Mouse (Mus musculus) heart, postnatal 4 days (tissue): ENCODE data around the gene Nolc1. TPM values are rescaled to one million over a fixed set of nuclear protein-coding genes. Genes with fewer than 3 reads are reported as not detected.
A peak's percentile ranks its signal among the peaks of the same experiment; 100 is the strongest.

Experiments
- DNase-seq: peaks from one replicate; pipeline ENCODE4 v3.0.0; 2021
- total RNA-seq, 2 experiments: library from RNA; stranded (reverse); gene quantifications; 2 replicates each; pipeline ENCODE4 v1.2.3; 2021

The Nolc1 gene
- total RNA-seq, 2 experiments from 2014 or later: 31.4 to 32.0 TPM

DNA sequence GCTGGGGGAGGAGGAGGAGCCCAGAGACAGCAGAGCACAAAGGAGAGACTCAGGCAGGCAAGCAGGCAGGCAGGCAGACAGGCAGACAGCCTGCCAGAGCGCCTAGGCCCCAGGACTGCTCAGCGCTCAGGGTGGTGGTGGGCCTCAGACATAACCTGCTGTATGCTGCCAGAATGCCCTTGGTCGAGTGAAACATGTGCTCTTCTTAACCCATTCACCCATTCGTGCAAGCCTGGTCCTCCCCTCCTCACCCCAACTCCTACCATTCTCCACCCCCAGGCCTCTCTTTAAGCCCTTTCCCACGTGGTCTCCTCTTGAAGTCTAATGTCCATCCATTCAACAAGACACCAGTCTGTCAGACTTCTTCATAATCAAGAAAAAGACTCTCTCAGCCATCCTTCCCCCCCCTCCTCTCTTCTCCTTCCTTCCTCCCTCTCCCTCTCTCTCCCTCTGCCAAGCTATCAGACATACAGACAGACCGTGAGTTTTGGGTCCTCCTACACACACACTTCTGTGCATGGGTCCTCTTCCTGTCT is 33.1 kb upstream of the Nolc1 start:
- DNase-seq: peak; percentile 25

DNA sequence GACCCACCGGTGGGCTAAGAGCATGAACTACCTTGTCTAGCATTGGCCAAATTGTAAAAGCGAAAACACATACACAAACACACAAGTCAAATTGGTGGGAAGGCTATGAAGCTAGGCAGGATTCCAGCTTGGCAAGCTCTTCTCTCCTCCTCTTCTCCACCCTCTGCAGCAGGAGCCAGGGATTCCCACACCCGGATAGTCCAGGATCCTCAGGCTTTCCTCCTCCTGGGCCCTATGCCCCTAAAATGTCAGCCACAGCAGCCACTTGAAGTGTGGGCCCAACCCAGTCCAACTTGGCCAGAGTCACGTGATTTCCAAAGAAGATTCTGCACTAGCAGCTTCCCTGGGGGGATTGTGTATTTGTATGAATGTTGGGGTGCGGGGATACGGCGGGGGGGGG is 32.3 kb upstream of the Nolc1 start:
- peak; percentile 45 for DNase-seq

DNA sequence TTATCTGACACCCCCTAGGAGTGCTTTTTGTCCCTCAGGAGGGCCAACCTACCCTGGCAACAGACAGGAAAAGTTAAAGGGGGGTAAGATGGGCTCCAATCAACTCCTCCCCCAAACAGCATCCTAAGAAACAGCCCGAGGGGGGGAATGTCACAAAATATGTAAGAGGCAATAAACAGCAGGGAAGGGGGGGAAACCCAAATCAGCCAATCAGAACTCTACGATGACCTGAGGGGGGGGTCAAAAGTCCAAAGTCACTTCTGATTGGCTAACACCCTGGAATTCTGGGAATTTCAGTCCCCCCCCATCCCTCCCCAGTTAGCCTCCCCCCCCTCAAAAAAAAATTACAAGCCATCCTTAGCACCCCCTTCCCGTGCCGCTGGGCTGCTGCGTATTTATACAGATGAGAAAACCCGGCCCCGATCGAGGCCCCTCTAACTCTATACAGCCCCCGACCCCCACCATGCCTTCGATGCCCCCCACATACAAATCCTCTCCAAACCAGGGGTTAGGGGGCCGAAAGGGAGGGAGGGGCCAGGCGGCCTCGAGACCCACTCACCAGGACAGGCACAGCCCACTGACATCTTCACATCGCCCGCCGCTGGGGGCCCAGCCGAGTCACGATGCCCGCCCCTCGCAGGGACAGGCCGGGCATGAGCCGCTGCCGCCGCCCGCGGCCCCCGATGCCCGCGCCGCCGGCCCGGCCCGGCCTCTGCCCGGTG is 31.2 kb upstream of the Nolc1 start, which contains the start of gene Pprc1:
Gene Pprc1 (plus strand): TSS at position 616 of the 722 bp plus-strand sequence.
- peak; percentile 67 for DNase-seq

DNA sequence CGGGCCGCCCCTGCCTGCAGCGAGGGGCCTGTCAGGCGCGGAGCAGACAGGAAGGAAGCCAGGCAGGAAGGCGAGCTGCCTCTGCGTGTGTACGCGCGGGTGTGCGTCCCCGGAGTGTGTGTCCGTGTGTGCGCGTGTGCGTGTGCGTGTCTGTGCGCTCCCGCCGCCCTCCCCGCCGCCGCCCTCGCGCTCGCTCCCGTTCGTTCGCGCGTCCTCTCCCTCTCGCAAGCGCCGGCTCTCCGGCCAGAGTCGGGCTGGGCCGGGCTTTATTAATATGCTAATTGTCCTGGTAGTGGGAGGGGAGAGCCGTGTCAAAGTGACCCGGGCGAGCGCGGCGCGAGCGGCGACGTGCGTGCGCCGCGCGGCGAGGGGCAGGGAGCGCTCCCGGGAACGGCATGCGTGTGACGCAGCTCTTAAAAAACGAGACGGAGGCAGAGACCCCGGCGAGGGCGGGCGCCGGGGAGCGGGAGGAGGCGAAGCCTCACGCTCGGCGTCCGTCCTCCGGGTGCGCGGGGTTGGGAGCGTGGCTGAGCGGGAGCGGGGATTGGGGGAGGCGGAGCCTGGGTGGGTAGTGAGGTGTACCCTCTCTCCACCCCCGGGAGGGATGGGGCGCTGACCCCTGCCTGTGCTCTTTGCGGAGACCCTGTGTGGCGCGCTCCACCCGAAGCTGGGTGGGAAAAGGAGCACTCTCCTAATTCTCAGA is 30.5 kb upstream of the Nolc1 start, which contains the start of gene Ldb1:
Gene Ldb1 (minus strand): TSS at position 222 of the 703 bp plus-strand sequence.
- DNase-seq: peak; percentile 88

DNA sequence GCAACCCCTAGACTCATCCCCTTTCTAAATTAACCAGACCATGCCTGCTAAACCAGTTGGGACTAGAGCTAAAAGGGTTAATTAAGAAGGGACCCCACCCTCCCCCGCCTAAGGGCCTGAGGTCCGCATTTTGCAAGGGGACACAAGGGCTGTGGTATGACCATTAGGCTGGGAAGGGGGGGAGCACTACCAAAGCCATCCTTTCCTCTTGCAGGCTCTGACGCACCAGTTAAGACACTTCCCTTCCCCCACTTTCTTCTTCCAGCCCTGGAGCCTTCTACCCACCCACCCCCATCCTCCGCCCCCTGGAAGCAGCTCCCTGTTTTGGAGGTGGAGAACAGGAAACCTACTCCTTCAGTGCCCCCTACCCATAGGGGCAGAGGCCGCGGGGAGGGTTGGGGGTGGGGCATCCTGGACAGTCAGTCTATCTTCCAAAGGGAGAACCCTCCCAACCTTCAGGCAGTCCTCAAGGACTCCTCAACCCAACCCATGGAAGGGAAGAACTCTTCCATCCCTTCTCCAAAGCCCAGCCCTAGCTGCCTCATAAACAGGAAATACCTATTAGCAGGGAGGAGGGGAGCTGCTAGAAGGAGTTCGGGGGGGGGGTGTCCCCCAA is 29.9 kb upstream of the Nolc1 start:
- DNase-seq: peak; percentile 56

DNA sequence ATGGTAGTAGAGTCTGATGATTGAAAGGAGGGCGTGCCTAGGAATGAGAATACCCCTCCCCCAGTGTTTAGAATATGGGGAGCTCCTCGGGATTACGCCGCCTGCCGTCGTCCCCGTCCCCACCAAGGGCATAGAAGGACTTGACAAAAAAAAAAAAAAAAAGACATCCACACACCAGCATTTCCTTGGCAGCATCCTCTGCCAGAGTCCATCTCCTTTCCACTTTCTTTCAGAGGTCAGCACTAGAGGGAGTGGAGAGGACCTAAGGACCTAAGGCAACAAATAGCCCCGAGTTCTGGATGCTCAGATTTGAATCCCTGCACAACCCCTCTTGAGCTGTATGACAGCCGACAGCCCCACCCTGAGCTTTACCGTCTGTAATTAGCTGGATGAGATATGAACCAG is 29.0 kb upstream of the Nolc1 start:
- DNase-seq: no peak

DNA sequence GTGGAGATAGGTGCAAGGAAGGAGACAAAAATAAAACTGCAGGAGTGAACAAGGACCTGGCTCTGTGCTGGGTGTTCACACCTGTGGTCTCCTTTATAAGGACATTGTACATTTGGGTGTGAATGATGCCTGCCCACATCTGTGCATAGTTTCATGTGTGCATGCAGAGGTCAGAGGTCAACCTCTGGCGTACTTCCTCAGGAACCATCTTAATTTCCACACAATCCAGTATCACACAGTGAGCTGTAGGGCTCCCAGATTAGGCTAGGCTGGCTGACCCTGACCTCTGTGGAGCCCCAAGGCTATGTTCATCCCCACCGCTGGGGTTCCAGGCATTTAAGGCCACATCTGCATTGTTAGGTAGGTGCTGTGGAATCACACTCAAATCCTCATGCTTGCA is 28.2 kb upstream of the Nolc1 start:
- no peak for DNase-seq

DNA sequence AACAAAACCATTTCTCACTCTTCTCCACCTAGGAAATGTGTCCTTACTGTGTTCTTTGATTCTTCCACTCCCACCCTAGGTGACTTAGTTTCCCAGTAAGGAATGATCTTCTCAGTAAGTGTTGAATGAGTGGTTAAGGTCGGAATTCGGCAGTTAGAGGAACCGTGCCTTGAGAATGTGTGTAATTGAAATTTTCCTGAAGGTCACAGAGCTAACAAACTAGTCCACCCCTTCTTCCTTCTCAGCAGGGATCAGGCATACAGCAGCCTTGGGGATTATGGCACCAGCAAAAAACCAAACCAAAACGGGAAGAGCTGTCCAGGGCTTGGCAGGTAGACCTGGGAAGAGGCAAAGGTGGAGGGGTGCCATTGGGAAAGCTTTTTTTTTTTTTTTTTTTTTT is 26.5 kb upstream of the Nolc1 start:
- no peak for DNase-seq

DNA sequence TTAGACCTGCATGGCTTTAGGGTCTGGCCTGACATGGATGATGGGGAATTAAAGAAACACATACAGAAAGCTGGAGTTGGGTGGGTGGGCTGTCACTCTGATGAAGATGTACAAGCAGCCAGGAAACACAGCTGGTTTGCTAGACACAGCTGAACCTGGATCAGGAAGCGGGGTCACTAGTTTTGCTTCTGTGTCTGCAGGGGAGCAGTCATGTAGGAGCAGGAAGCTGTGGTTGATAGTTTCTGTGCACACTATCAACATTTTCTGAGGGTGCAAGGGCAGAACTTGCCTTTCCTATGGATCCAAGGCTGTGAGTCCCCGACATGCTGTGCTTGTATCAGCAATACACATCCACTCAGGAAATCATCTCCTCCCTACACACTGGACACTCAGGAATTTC is 25.2 kb upstream of the Nolc1 start:
- no peak for DNase-seq

DNA sequence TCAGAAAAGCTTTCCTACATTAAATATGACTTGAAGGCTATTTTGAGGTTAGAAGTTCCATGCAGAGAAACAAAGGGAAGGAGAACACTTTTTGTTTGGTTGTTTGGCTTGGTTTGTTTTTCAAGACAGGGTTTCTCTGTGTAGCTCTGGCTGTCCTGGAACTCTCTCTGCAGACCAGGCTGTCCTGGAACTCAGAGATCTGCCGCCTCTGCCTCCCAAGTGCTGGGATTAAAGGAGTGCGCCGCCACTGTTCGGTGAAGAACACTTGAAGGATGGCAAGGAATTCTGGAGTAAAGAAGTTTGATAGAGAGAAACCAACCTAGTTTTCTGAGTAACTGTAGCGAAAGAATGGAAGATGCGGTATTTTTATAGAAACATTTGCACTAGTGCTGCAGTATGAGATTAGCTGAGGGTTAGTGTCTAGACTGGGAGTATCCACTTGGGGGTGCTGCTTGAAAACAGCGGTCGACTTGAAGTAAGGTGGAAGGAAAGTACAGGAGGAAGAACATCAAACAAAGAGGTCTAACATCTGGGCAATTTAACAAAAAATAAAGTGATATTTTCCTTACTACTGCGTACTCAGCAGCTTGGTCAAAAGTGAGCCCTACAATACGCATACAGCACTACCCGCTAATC is 19.8 kb upstream of the Nolc1 start:
- no peak for DNase-seq

DNA sequence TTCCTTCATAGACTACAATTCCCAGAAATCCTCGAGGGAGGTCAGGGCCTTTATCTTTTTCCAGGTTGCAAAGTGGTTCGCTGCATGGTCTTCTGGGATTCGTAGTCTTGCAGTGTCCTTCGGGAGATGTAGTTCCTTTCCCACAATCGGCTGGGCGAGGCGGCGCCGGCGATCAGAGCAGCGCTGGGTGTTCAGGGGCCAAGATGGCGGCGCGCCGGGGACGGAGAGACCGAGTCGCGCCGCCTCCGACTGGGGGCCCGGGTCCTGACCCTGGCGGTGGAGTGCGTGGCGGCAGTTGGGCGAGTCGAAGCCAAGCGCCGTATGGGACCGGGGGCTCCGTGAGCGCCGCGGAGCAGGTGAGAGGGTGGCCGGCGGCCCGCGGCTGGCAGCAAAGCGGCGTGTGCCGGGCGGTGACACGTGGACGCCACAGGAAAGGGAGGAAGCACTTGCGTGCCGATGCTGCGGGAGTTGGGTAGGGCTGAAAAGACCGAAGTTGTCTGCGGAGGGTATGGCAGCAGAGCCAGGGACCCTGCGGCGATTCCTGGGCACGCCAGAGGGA is 19.2 kb upstream of the Nolc1 start:
- DNase-seq: peak; percentile 95

DNA sequence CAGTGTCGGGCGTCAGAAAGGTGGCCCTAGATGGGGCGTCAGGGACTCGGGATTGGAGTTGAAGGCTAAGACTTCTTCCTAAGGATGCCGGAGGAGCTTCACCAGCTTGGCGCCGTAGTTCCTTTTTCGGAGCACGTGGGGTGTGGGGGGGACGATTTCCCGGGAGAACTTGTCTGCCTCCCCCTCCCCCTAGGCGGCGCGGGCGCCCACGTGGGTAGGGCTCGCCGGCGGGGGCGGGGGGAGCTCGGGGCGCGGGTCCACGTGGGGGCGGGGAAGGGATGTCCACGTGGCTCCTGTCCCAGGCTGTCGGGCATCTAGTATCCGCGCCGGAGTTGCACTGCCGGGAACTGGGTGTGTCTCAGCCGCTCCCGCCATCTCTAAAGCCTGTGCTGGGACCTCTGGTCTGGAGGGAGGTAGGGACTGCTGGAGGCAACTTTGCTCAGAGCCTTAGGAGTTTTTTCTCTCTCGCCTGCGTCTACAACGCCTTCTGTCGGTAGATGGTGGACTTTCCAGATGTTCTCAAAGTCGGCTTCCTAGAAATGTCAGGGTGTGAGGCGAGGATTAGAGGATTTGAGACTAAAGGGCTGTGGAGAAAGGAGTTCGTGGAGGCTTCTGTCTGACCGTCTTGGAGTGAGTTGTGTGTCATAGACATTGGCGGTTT is 18.6 kb upstream of the Nolc1 start:
- DNase-seq: peak; percentile 90

DNA sequence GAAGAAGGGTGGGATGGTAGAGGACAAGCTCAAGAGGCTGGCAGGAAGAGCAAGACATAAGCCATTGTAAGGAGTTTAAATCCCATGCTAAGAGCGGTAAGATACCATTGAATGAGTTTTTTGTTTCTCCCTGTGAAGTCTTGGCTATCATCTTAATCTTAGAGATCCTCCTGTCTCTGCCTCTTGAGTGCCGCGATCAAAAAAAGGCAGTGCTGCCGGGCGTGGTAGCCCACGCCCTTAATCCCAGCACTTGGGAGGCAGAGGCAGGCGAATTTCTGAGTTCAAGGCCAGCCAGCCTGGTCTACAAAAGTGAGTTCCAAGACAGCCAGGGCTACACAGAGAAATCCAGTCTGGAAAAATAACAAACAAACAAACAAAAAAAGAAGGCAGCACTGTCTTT is 17.2 kb upstream of the Nolc1 start:
- no peak for DNase-seq

DNA sequence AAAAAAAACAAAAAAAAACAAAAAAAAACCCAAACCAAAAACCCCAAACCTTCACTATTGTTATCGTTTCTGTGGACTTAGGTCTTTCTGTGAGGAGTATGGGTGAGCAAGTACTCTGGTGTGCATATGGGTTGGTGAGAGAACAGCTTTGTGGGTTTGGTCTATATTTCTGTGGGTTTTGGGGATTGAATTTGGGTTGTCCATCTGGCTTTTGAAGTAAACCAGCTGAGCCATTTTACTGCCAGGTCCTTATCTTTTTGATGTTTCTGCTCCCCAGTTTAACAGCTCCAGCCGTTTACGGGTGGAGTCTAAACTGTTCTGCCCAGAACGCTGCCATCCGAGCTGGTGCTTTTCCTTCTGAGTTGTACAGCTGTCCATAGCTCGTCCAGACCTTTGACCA is 14.8 kb upstream of the Nolc1 start:
- no peak for DNase-seq

DNA sequence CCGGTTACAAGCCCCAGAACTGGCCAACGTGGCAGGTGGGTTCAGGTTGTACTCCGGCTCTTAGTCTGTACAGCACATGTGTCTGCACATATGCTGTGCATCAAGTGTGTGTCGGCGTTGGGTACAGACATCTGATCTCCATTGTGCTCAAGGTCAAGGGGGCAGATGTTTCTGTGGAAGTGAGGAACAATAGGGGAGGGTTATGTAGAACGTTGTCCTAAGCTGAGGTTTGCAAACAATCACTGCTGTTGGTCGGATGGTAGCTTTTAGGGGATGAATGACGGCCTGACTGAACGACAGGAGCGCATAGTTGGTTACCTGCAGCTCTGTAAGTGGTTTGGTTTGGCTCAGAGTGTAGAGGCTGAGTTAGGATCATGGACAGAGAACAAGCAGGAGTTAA is 7.6 kb upstream of the Nolc1 start:
- DNase-seq: no peak

DNA sequence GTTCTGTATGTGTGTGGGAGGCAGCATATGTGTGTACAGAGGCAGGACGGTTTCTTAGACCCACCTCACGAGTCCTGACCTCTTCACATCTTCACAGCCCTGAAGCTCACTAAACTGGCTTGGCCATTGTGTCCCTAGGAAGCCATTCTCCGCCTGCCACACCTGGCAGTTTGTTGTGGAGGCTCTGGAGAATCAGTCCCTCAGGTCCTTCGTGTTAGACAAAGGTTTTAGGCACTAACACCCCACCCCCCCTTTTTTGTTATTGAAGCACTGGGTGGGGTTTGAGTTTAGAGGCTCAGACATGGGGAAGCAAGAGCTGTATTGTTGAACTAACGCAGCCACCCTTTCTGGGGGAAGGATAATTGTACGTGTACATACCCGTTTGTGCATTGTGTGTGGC is 2.4 kb upstream of the Nolc1 start:
- DNase-seq: no peak

DNA sequence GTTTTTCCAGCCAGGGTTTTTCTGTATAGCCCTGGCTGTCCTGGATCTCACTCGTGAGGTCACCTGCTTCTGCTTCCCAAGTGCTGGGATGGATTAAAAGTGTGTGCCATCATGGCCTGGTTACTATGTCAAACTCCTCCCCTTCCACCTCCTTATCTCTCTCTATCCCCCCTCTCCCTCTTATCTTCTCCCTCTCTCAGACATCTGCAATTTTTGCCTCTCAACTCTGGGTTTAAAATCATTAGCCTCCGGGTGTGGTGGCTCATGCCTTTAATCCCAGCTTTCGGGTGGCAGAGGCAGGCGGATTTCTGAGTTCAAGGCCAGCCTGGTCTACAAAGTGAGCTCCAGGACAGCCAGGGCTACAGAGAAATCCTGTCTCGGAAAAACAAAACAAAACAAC is 1.4 kb upstream of the Nolc1 start:
- DNase-seq: no peak

DNA sequence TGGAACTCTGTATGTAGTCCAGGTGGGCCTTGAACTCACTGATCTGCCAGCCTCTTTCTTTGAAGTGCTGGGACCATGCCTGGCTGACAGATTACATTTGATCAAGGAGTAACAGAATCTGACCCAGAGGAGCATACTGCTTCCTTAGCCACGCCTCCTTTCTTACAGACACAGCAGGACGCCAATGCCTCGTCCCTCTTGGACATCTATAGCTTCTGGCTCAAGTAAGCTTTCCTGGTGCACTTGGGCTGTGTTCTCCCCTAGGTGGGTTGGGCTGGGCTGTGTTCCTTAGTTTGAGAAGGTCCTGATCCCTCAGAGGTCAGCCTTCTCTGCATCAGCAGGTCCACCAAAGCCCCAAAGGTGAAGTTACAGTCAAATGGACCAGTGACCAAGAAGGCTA is 2.9 kb downstream of the Nolc1 start:
- DNase-seq: no peak

DNA sequence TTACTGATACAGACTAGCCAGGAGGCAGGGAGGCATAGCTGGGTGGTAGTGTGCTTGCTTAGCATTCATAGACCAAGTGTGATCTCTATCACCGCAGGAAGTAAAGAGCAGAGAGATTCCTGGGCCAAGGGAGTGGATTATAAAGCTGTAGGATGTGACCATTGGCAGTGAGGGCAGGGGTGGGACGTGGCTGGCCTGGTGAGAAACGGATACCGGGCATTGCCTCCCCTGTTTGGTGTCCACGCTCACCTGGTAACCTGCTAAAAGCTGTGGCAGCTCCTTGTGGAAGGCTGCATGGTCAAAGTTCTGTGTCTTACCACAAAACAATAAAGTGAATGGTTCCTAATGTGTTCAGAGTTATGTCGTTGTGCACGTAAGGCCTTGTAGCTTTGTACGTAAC is 9.5 kb downstream of the Nolc1 start:
- no peak for DNase-seq

DNA sequence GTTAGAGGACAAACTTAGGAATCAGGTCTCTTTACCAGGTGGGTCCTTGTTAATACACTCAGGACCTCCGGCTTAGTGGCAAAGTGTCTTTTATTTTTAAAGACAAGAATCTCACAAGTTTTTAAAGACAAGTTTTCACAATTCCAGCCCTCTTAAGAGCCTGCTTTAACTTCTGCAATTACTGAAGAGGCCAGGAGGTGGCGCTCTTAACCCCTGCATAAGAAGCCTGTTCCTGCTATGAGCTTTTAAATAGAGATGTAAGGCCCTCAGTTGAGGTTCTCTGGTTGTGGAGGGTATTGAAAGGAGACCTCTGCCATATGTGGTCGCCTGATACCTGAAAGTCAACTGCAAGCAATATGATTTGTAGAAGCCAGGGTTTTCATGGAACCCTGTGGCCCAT is 10.7 kb downstream of the Nolc1 start:
- peak; percentile 68 for DNase-seq

DNA sequence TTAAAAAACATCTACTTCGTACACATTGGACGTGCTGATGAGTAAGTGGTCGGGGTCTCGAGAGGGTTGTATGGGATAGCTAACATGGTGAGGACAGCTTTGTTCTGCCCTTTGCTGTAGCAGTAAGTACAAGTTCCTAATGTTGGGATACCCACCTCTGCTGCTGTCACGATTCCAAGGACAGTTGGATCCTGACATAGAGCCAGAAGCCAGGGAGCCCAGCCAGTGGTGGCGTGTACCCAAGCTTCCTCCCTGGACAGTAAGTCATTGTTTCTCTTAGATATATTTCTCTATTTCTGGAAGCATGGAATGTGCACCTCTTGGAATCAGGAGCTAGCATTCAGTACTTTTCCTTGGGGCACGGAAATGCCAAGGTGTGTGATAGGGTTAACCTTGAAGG is 12.2 kb downstream of the Nolc1 start:
- peak; percentile 58 for DNase-seq

DNA sequence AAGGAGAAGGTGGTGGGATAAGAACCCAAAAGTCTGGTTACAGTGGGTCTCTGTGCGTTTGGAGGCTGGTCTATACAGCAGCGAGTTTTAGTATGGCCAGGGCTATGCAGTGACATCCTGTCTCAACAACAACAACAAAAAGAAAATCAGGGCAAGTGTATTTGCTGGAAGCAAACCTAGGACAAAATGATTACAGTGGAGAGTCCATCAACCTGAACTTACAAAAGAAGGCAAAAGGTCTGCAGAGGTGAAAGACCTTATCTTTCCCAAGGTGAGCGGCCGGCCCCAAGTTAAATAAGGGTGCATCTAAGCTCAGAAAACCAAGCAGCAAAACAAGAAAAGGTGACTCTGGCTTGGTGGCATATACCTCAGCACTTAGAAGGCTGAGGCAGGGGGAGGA is 16.0 kb downstream of the Nolc1 start:
- no peak for DNase-seq
